Mouse (Mus musculus): ENCODE data around the gene Taok2.

GRCm38 (mm10) chr7:126856741-126857420 lies 27.6 kb downstream of the Taok2 start:
- no peak for TF ChIP-seq POLR2A (IDR thresholded peaks at IDR 0.05; ENCODE audit: insufficient read depth, low read depth, low read length)
- TF ChIP-seq CTCF (IDR thresholded peaks at IDR 0.05) = no peak
- no peak for TF ChIP-seq EP300 (IDR thresholded peaks at IDR 0.05; ENCODE audit: insufficient read depth, low read depth, low read length)
